Mouse (Mus musculus): Measurements from ENCODE around the gene Cnnm4. TPM values are rescaled to one million over a fixed set of nuclear protein-coding genes. Genes with fewer than 3 reads are reported as not detected.
A peak's percentile ranks its signal among the peaks of the same experiment; 100 is the strongest.

The Cnnm4 gene
- polyA plus RNA-seq, 1 experiment, result 14.3 TPM

- H3K4me1 ChIP-seq (ENCODE audit: control insufficient read depth, insufficient read depth, low read length), result peaks cover 5% of the 10 kb centered on the region; the same call in 1 of the 2 replicates
- DNase-seq, result no peak
- 77% methylated on average over 4 of the region's 4 CpGs for WGBS
- H3K36me3 ChIP-seq (ENCODE audit: control insufficient read depth, insufficient read depth, low read length), result peaks cover 8% of the 10 kb centered on the region
- H3K27me3 ChIP-seq (replicated peaks; ENCODE audit: control insufficient read depth, insufficient read depth, low read length), result no peaks in the 10 kb centered on the region
- no peak overlapping the region for H3K4me3 ChIP-seq (ENCODE audit: insufficient read depth, low read depth, low read length)
- TF ChIP-seq CTCF (conservative IDR thresholded peaks at IDR 0.05; ENCODE audit: insufficient read depth, insufficient read length, low read depth, low read length) (no peak), POLR2A (IDR thresholded peaks at IDR 0.05; ENCODE audit: low read depth, low read length) (no peak)
- no peak overlapping the region for H3K27ac ChIP-seq (ENCODE audit: insufficient read depth, low read depth, low read length)
Observed at GRCm38 (mm10) chr1:36441101-36441500, 30.3 kb upstream of the Cnnm4 start.

- Histone ChIP-seq H3K4me1 (ENCODE audit: control insufficient read depth, insufficient read depth, low read length) (peaks cover 5% of the 10 kb centered on the region; the same call in 1 of the 2 replicates), H3K27me3 (replicated peaks; ENCODE audit: control insufficient read depth, insufficient read depth, low read length) (no peaks in the 10 kb centered on the region), H3K27ac (ENCODE audit: insufficient read depth, low read depth, low read length) (peak within 1 kb of the TSS; percentile 37; the same call in 1 of the 2 replicates), H3K36me3 (ENCODE audit: control insufficient read depth, insufficient read depth, low read length) (no peaks in the 10 kb centered on the region), H3K4me3 (ENCODE audit: insufficient read depth, low read depth, low read length) (peak within 1 kb of the TSS; percentile 92)
- TF ChIP-seq POLR2A (IDR thresholded peaks at IDR 0.05; ENCODE audit: low read depth, low read length) (no peak), CTCF (conservative IDR thresholded peaks at IDR 0.05; ENCODE audit: insufficient read depth, insufficient read length, low read depth, low read length) (no peak)
- under 1% methylated on average over 56 of the region's 57 CpGs for WGBS
- DNase-seq, result peak; percentile 99
Observed at GRCm38 (mm10) chr1:36444471-36445464, 26.7 kb upstream of the Cnnm4 start, which contains the start of gene Lman2l. Gene Lman2l, minus strand, starts transcription at chr1:36445271.

- Histone ChIP-seq H3K27ac (ENCODE audit: insufficient read depth, low read depth, low read length) (0 out of 2 replicates have a peak overlapping the region, but pooled peaks have one; percentile 19), H3K4me3 (ENCODE audit: insufficient read depth, low read depth, low read length) (no peak overlapping the region), H3K4me1 (ENCODE audit: control insufficient read depth, insufficient read depth, low read length) (peaks cover 5% of the 10 kb centered on the region; the same call in 1 of the 2 replicates), H3K27me3 (replicated peaks; ENCODE audit: control insufficient read depth, insufficient read depth, low read length) (no peaks in the 10 kb centered on the region), H3K36me3 (ENCODE audit: control insufficient read depth, insufficient read depth, low read length) (no peaks in the 10 kb centered on the region)
- 29% methylated on average over 8 of the region's 8 CpGs for WGBS
- TF ChIP-seq CTCF (conservative IDR thresholded peaks at IDR 0.05; ENCODE audit: insufficient read depth, insufficient read length, low read depth, low read length) (no peak), POLR2A (IDR thresholded peaks at IDR 0.05; ENCODE audit: low read depth, low read length) (no peak)
- no peak for DNase-seq
Observed at GRCm38 (mm10) chr1:36445508-36445907, 25.9 kb upstream of the Cnnm4 start.

- Histone ChIP-seq H3K4me1 (ENCODE audit: control insufficient read depth, insufficient read depth, low read length) (peaks cover 5% of the 10 kb centered on the region; the same call in 1 of the 2 replicates), H3K27ac (ENCODE audit: insufficient read depth, low read depth, low read length) (no peak overlapping the region), H3K36me3 (ENCODE audit: control insufficient read depth, insufficient read depth, low read length) (no peaks in the 10 kb centered on the region), H3K27me3 (replicated peaks; ENCODE audit: control insufficient read depth, insufficient read depth, low read length) (no peaks in the 10 kb centered on the region), H3K4me3 (ENCODE audit: insufficient read depth, low read depth, low read length) (no peak overlapping the region)
- 74% methylated on average over 5 of the region's 5 CpGs for WGBS
- no peak for DNase-seq
- no peak for TF ChIP-seq POLR2A (IDR thresholded peaks at IDR 0.05; ENCODE audit: low read depth, low read length)
- TF ChIP-seq CTCF (conservative IDR thresholded peaks at IDR 0.05; ENCODE audit: insufficient read depth, insufficient read length, low read depth, low read length), result no peak
Observed at GRCm38 (mm10) chr1:36446106-36446824, 25.2 kb upstream of the Cnnm4 start.

DNA sequence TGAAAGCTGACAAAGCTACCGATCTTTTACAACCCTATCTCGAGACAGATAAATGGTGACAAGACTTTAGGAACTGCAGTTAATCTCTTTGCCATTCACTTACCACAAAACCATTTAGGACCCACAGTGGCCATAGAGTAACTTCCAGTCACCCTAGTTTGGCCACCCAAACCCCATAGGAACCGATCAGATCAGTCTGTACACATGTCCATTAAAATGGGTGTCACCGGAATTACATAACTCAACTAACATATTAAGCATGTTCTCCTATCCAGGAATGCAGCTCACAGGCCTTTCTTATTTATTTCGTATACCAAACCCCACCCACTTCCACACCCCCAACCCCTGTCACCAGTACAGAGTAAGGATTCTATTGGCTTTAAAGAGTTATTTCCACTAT, 24.6 kb upstream of the Cnnm4 start:
- 88% methylated on average over 5 of the region's 5 CpGs for WGBS
- no peak overlapping the region for H3K27ac ChIP-seq (ENCODE audit: insufficient read depth, low read depth, low read length)
- no peak for DNase-seq
- peaks cover 5% of the 10 kb centered on the region; the same call in 1 of the 2 replicates for H3K4me1 ChIP-seq (ENCODE audit: control insufficient read depth, insufficient read depth, low read length)
- no peak overlapping the region for H3K4me3 ChIP-seq (ENCODE audit: insufficient read depth, low read depth, low read length)
- no peaks in the 10 kb centered on the region for H3K27me3 ChIP-seq (replicated peaks; ENCODE audit: control insufficient read depth, insufficient read depth, low read length)
- TF ChIP-seq CTCF (conservative IDR thresholded peaks at IDR 0.05; ENCODE audit: insufficient read depth, insufficient read length, low read depth, low read length), result no peak
- TF ChIP-seq POLR2A (IDR thresholded peaks at IDR 0.05; ENCODE audit: low read depth, low read length), result no peak
- H3K36me3 ChIP-seq (ENCODE audit: control insufficient read depth, insufficient read depth, low read length), result no peaks in the 10 kb centered on the region

DNA sequence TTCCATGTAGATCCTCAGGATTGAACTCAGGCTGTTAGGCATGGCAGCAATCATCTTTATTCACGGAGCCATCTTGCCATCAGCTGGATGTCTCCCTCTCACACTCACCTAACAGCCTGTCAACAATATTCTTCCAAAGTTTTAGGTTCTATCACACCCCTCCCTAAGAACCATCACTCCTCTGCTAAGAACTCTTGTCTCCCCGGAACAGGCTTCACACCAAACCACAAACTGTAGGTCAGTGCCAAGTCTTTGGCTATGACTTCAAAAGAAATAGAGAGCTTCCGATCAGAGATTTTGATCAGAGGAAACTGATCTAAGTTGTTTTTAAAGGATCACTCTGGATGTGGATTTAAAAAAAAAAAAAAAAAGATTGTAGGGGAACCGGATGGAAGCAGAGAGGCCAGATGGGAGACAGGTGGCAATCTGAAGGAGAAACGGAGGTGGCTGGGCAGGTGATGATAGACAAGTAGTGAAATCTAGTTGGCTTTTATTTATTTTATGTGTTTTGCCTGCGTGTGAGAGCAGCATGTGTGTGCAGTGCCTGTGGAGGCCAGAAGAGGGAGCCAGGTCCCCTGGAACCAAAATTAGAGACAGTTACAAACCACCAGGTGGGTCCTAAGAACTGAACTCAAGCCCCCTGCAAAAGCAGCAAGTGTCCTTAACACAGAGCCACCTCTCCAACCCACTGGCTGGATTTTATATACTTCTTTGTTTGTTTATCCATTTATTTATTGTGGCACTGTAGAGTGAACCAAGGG, 17.2 kb upstream of the Cnnm4 start:
- no peak for DNase-seq
- no peaks in the 10 kb centered on the region for H3K36me3 ChIP-seq (ENCODE audit: control insufficient read depth, insufficient read depth, low read length)
- 88% methylated on average over 6 of the region's 6 CpGs for WGBS
- no peaks in the 10 kb centered on the region for H3K4me1 ChIP-seq (ENCODE audit: control insufficient read depth, insufficient read depth, low read length)
- TF ChIP-seq POLR2A (IDR thresholded peaks at IDR 0.05; ENCODE audit: low read depth, low read length) (no peak), CTCF (conservative IDR thresholded peaks at IDR 0.05; ENCODE audit: insufficient read depth, insufficient read length, low read depth, low read length) (peak; percentile 53)
- no peak overlapping the region for H3K27ac ChIP-seq (ENCODE audit: insufficient read depth, low read depth, low read length)
- no peak overlapping the region for H3K4me3 ChIP-seq (ENCODE audit: insufficient read depth, low read depth, low read length)
- H3K27me3 ChIP-seq (replicated peaks; ENCODE audit: control insufficient read depth, insufficient read depth, low read length), result no peaks in the 10 kb centered on the region
